8 mouse cellular contexts compared by ENCODE assay signal in genomic region chr6:143751076-143752070, GRCm38 (mm10).
DNase-seq lines count a peak whose midpoint lies in the region; ATAC-seq lines count a peak whose summit lies in the region.

No protein-coding gene starts in this region.

- no peak overlapping the region for H3K9ac ChIP-seq in embryonic facial prominence, embryonic 12.5 days
- H3K9ac ChIP-seq in kidney, embryonic 16.5 days (replicated peaks; ENCODE audit: low read length): peak overlapping the region; percentile 37; the same call in 1 of the 2 replicates

- no peak for DNase-seq in embryonic facial prominence, embryonic 10.5 days (ENCODE audit: low spot score)
- peak; percentile 37 to 52 for DNase-seq in lung, postnatal 4 days
- DNase-seq in thymus, postnatal 14 days: peak; percentile 83
- DNase-seq in frontal cortex, postnatal 14 days (ENCODE audit: low spot score in 2 of 2): no peak
- no peak for DNase-seq in cerebellum, adult 18-20 months

- H3K9me3 ChIP-seq in embryonic facial prominence, embryonic 12.5 days: no peaks in the 10 kb centered on the region
- no peaks in the 10 kb centered on the region for H3K9me3 ChIP-seq in embryonic facial prominence, embryonic 10.5 days
- H3K9me3 ChIP-seq in erythroblast, embryonic 14.5 days (ENCODE audit: control insufficient read depth, low read length): no peaks in the 10 kb centered on the region
- no peaks in the 10 kb centered on the region for H3K9me3 ChIP-seq in kidney, embryonic 16.5 days (ENCODE audit: low read length)

- no peak overlapping the region for H3K27ac ChIP-seq in embryonic facial prominence, embryonic 12.5 days
- H3K27ac ChIP-seq in embryonic facial prominence, embryonic 10.5 days (replicated peaks): no peak overlapping the region
- H3K27ac ChIP-seq in kidney, embryonic 16.5 days (ENCODE audit: low read length): 0 out of 2 replicates have a peak overlapping the region, but pooled peaks have one; percentile 35

- H3K4me3 ChIP-seq in embryonic facial prominence, embryonic 12.5 days: no peak overlapping the region
- H3K4me3 ChIP-seq in embryonic facial prominence, embryonic 10.5 days: no peak overlapping the region
- peak overlapping the region; percentile 2 for H3K4me3 ChIP-seq in erythroblast, embryonic 14.5 days (replicated peaks)
- no peak overlapping the region for H3K4me3 ChIP-seq in kidney, embryonic 16.5 days (ENCODE audit: low read length)

- H3K27me3 ChIP-seq in embryonic facial prominence, embryonic 12.5 days: no peaks in the 10 kb centered on the region
- H3K27me3 ChIP-seq in embryonic facial prominence, embryonic 10.5 days (replicated peaks; ENCODE audit: low read depth, poor library complexity, severe bottlenecking): no peaks in the 10 kb centered on the region
- no peaks in the 10 kb centered on the region for H3K27me3 ChIP-seq in erythroblast, embryonic 14.5 days (ENCODE audit: control insufficient read depth)
- H3K27me3 ChIP-seq in kidney, embryonic 16.5 days (ENCODE audit: insufficient read depth, low read length): no peaks in the 10 kb centered on the region

- H3K4me2 ChIP-seq in embryonic facial prominence, embryonic 12.5 days (replicated peaks): 0 out of 2 replicates have a peak overlapping the region, but pooled peaks have one; percentile 10
- peak overlapping the region; percentile 14; the same call in 1 of the 2 replicates for H3K4me2 ChIP-seq in kidney, embryonic 16.5 days (replicated peaks; ENCODE audit: low read depth, low read length)

- no peaks in the 10 kb centered on the region for H3K36me3 ChIP-seq in embryonic facial prominence, embryonic 12.5 days
- no peaks in the 10 kb centered on the region for H3K36me3 ChIP-seq in embryonic facial prominence, embryonic 10.5 days (replicated peaks)
- H3K36me3 ChIP-seq in erythroblast, embryonic 14.5 days (ENCODE audit: control insufficient read depth): no peaks in the 10 kb centered on the region
- no peaks in the 10 kb centered on the region for H3K36me3 ChIP-seq in kidney, embryonic 16.5 days (ENCODE audit: insufficient read depth, low read length)

- H3K4me1 ChIP-seq in embryonic facial prominence, embryonic 12.5 days: no peaks in the 10 kb centered on the region
- H3K4me1 ChIP-seq in embryonic facial prominence, embryonic 10.5 days: no peaks in the 10 kb centered on the region
- no peaks in the 10 kb centered on the region for H3K4me1 ChIP-seq in erythroblast, embryonic 14.5 days (ENCODE audit: control insufficient read depth)
- no peaks in the 10 kb centered on the region for H3K4me1 ChIP-seq in kidney, embryonic 16.5 days (ENCODE audit: insufficient read depth, low read length)

- WGBS in embryonic facial prominence, embryonic 12.5 days: 67% methylated on average over 14 of the region's 14 CpGs
- 80% methylated on average over 14 of the region's 14 CpGs for WGBS in embryonic facial prominence, embryonic 10.5 days
- 64% methylated on average over 14 of the region's 14 CpGs for WGBS in kidney, embryonic 16.5 days

- no peak for ATAC-seq in embryonic facial prominence, embryonic 12.5 days (ENCODE audit: insufficient number of reproducible peaks, insufficient read depth, low FRiP score, low TSS enrichment)
- no peak for ATAC-seq in kidney, embryonic 16.5 days (ENCODE audit: low FRiP score, low TSS enrichment)

Comparison
In these comparisons a context has a peak if more than half of its experiments do, and no peak if none do; other contexts are left out.
1. DNase-seq: peak in lung, postnatal 4 days (2 of 2) and thymus, postnatal 14 days (single experiment); none in embryonic facial prominence, embryonic 10.5 days (single experiment), frontal cortex, postnatal 14 days (0 of 2) and cerebellum, adult 18-20 months (0 of 2).